Mouse (Mus musculus) lung, adult 2 months (tissue): ENCODE data around the gene Ccser1. TPM values are rescaled to one million over a fixed set of nuclear protein-coding genes. Genes with fewer than 3 reads are reported as not detected.

Experiments used
- DNase-seq: peaks from one replicate; pipeline ENCODE4 v3.0.0; 2022
- H3K4me1 ChIP-seq: fragments of 200-500 bp; 2 replicates; pipeline ENCODE4 v1.6.1; 2011; ENCODE audit warnings: low read length; ENCODE audit not compliant: control insufficient read depth, insufficient read depth
- H3K4me3 ChIP-seq: fragments of 200-500 bp; replicated peaks from 2 replicates; pipeline ENCODE3; 2011; ENCODE audit warnings: low read depth, mild to moderate bottlenecking, control low read depth, low read length; ENCODE audit errors: extremely low read depth
- CTCF ChIP-seq: fragments of 200-500 bp; IDR thresholded peaks from 2 replicates; pipeline ENCODE4 v1.5.1; 2011; ENCODE audit warnings: mild to moderate bottlenecking, low read length, control low read depth; ENCODE audit not compliant: insufficient read depth
- POLR2A ChIP-seq: fragments of 200-500 bp; IDR thresholded peaks from 2 replicates; pipeline ENCODE4 v1.6.1; 2011; ENCODE audit warnings: low read depth, mild to moderate bottlenecking, control low read depth, low read length, borderline replicate concordance; ENCODE audit errors: extremely low read depth
- whole genome bisulfite sequencing: fragments of 180-500 bp; shearing (Covaris S2); methylation state at CpG from one replicate; pipeline ENCODE4 v1.1.7; 2018; 5-methylcytosine and 5-hydroxymethylcytosine counted together
- polyA plus RNA-seq: library from polyadenylated mRNA; depleted of rRNA; stranded (reverse); fragments of >200 nt; gene quantifications from 2 replicates; pipeline ENCODE4 v1.2.3, GENCODE M21; 2012

The Ccser1 gene
- polyA plus RNA-seq, 1 experiment = 5.6 TPM

- WGBS = 43% methylated on average over 2 of the region's 2 CpGs
- no peak for DNase-seq
- Histone ChIP-seq H3K4me1 (no peaks in the 10 kb centered on the region), H3K4me3 (no peak overlapping the region)
- TF ChIP-seq POLR2A = no peak
- no peak for TF ChIP-seq CTCF
These were observed 387.4 kb downstream of the Ccser1 start for GRCm38 (mm10) chr6:61567551-61567950.

GRCm38 (mm10) chr6:61567967-61568366 is 387.8 kb downstream of the Ccser1 start:
- 84% methylated on average over 8 of the region's 8 CpGs for WGBS
- TF ChIP-seq POLR2A = no peak
- TF ChIP-seq CTCF = no peak

GRCm38 (mm10) chr6:61581696-61582095 is 401.6 kb downstream of the Ccser1 start:
- TF ChIP-seq CTCF (no peak), POLR2A (no peak)
- Histone ChIP-seq H3K4me3 (no peak overlapping the region), H3K4me1 (no peaks in the 10 kb centered on the region)
- no peak for DNase-seq

More at GRCm38 (mm10) chr6:61567967-61568366, 387.8 kb downstream of the Ccser1 start:
- no peak overlapping the region for H3K4me3 ChIP-seq
- no peaks in the 10 kb centered on the region for H3K4me1 ChIP-seq
- DNase-seq = no peak

- WGBS = 79% methylated on average over 2 of the region's 2 CpGs
- DNase-seq = no peak
- no peaks in the 10 kb centered on the region for H3K4me1 ChIP-seq
- TF ChIP-seq CTCF (no peak), POLR2A (no peak)
- no peak overlapping the region for H3K4me3 ChIP-seq
These were observed 408.9 kb downstream of the Ccser1 start for GRCm38 (mm10) chr6:61588999-61589398.

- H3K4me1 ChIP-seq = no peaks in the 10 kb centered on the region
- no peak for DNase-seq
- TF ChIP-seq CTCF (no peak), POLR2A (no peak)
- no peak overlapping the region for H3K4me3 ChIP-seq
- WGBS = 91% methylated on average over 5 of the region's 5 CpGs
These were observed 421.8 kb downstream of the Ccser1 start for GRCm38 (mm10) chr6:61601911-61602310.

GRCm38 (mm10) chr6:61614920-61615319 is 434.8 kb downstream of the Ccser1 start:
- no peak for DNase-seq
- 86% methylated on average over 4 of the region's 4 CpGs for WGBS
- no peak for TF ChIP-seq CTCF
- no peak for TF ChIP-seq POLR2A
- Histone ChIP-seq H3K4me3 (no peak overlapping the region), H3K4me1 (no peaks in the 10 kb centered on the region)

GRCm38 (mm10) chr6:61621707-61622106 is 441.6 kb downstream of the Ccser1 start:
- no peak overlapping the region for H3K4me3 ChIP-seq
- TF ChIP-seq POLR2A = no peak
- TF ChIP-seq CTCF = no peak
- WGBS = 60% methylated on average over 3 of the region's 3 CpGs
- DNase-seq = no peak
- no peaks in the 10 kb centered on the region for H3K4me1 ChIP-seq

GRCm38 (mm10) chr6:61661414-61661813 is 481.3 kb downstream of the Ccser1 start:
- no peak for DNase-seq
- TF ChIP-seq CTCF (no peak), POLR2A (no peak)
- no peak overlapping the region for H3K4me3 ChIP-seq
- no peaks in the 10 kb centered on the region for H3K4me1 ChIP-seq

- no peak overlapping the region for H3K4me3 ChIP-seq
- TF ChIP-seq POLR2A = no peak
- TF ChIP-seq CTCF = no peak
- 68% methylated on average over 1 of the region's 1 CpGs for WGBS
- DNase-seq = no peak
- H3K4me1 ChIP-seq = no peaks in the 10 kb centered on the region
These were observed 484.4 kb downstream of the Ccser1 start for GRCm38 (mm10) chr6:61664572-61664971.

GRCm38 (mm10) chr6:61687002-61687401 is 506.9 kb downstream of the Ccser1 start:
- TF ChIP-seq CTCF (no peak), POLR2A (no peak)
- 39% methylated on average over 2 of the region's 2 CpGs for WGBS
- no peak for DNase-seq
- Histone ChIP-seq H3K4me3 (no peak overlapping the region), H3K4me1 (no peaks in the 10 kb centered on the region)
